Mouse (Mus musculus): ENCODE measurements at regions not wholly inside any gene's neighbourhood (a gene's known extent, or its start where the extent isn't known, plus 50 kb on each side); places are given as distances from the start of the nearest gene placed in this dataset.
"Not testable (repeated sequence)": the region's sequence is repeated elsewhere in the genome, so short reads cannot be mapped to it uniquely, and the experiment has no call there.

DNA sequence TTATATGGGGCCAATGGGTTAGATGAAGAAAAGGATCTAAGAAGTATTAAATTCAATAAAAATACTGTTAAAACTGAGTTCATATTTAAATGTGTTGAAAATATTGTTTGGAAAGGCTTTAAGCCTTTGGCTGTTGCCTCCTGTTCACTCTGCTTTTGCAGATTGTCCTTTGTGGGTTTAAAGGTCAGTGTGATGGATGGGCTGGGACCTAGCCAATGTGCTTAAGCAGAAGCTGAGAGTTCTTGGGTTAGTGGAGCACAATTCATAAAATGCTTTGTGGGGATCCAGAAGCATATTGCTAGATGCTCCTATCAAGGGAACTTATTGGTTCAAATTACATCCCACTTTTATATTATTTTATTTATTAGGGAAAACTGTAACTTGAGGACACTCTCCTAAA lies 402.4 kb upstream of the Stxbp6 start:
- H3K4me1 ChIP-seq (ENCODE audit: control insufficient read depth, insufficient read depth) = no peaks in the 10 kb centered on the region
- H3K36me3 ChIP-seq (replicated peaks; ENCODE audit: control insufficient read depth, insufficient read depth, low read length) = no peaks in the 10 kb centered on the region
- no peak overlapping the region for H3K4me2 ChIP-seq (ENCODE audit: low read depth, low read length)
- H3K9ac ChIP-seq (replicated peaks; ENCODE audit: low read depth, low read length) = no peak overlapping the region
- no peak overlapping the region for H3K4me3 ChIP-seq (ENCODE audit: low read depth, low read length)
- no peaks in the 10 kb centered on the region for H3K27me3 ChIP-seq (ENCODE audit: control insufficient read depth, insufficient read depth, low read length)
- TF ChIP-seq CTCF (IDR thresholded peaks at IDR 0.05; ENCODE audit: low read depth) (no peak), EP300 (IDR thresholded peaks at IDR 0.05; ENCODE audit: low read depth) (no peak)
- no peak for ATAC-seq (ENCODE audit: insufficient read depth, low read depth)
- H3K27ac ChIP-seq (ENCODE audit: low read depth) = no peak overlapping the region
- H3K9me3 ChIP-seq (replicated peaks; ENCODE audit: control insufficient read depth, low read length) = no peaks in the 10 kb centered on the region
- no peak for DNase-seq (ENCODE audit: low spot score)

DNA sequence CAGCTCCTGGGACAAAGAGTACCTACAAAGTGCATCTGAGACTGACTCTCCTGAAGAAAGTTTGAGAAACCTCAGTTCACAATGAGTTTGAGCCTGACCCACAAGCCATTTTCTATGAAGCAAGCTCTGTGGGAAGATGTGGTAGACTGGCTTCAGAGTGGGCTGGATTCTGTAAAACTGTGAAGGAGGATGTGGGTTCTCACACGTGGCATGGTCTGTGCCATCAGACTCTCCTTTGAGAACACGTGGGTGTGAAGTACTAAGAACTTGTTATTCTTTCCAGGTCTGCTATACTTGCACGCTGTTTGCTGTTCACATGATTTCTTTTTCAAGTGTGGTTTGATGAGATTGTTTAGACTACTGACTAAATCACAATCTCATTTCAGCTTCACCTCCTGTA lies 393.6 kb upstream of the Stxbp6 start:
- DNase-seq (ENCODE audit: low spot score) (no peak), ATAC-seq (ENCODE audit: insufficient read depth, low read depth) (no peak)
- no peak overlapping the region for H3K4me3 ChIP-seq (ENCODE audit: low read depth, low read length)
- no peaks in the 10 kb centered on the region for H3K9me3 ChIP-seq (replicated peaks; ENCODE audit: control insufficient read depth, low read length)
- no peaks in the 10 kb centered on the region for H3K36me3 ChIP-seq (replicated peaks; ENCODE audit: control insufficient read depth, insufficient read depth, low read length)
- H3K4me1 ChIP-seq (ENCODE audit: control insufficient read depth, insufficient read depth) = no peaks in the 10 kb centered on the region
- WGBS = 47% methylated on average over 3 of the region's 3 CpGs
- no peaks in the 10 kb centered on the region for H3K27me3 ChIP-seq (ENCODE audit: control insufficient read depth, insufficient read depth, low read length)
- H3K9ac ChIP-seq (replicated peaks; ENCODE audit: low read depth, low read length) = no peak overlapping the region
- no peak overlapping the region for H3K27ac ChIP-seq (ENCODE audit: low read depth)
- TF ChIP-seq EP300 (IDR thresholded peaks at IDR 0.05; ENCODE audit: low read depth) = no peak
- TF ChIP-seq CTCF (IDR thresholded peaks at IDR 0.05; ENCODE audit: low read depth) = no peak
- H3K4me2 ChIP-seq (ENCODE audit: low read depth, low read length) = no peak overlapping the region

DNA sequence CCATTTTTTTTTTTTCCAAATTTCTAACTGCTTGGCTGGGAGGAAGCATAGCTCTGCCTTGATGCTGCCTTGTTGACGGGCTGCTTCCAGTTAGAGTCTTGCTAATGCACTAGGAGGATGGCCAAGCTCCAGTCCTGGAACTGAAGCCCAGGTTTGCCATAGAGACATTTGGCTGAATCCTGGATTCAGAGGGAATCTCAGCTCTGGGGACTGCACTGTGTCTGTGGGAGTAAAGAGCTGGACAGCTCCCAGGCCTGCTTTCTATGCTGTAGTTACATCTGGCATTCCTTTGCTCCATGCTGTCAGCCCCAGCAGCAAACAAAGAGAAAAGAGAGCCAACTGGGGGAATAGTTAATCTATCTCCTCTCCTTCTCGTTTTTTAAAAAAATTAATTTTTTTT lies 392.5 kb upstream of the Stxbp6 start:
- Histone ChIP-seq H3K9me3 (replicated peaks; ENCODE audit: control insufficient read depth, low read length) (no peaks in the 10 kb centered on the region), H3K4me1 (ENCODE audit: control insufficient read depth, insufficient read depth) (no peaks in the 10 kb centered on the region), H3K4me2 (ENCODE audit: low read depth, low read length) (no peak overlapping the region), H3K27me3 (ENCODE audit: control insufficient read depth, insufficient read depth, low read length) (no peaks in the 10 kb centered on the region), H3K36me3 (replicated peaks; ENCODE audit: control insufficient read depth, insufficient read depth, low read length) (no peaks in the 10 kb centered on the region), H3K9ac (replicated peaks; ENCODE audit: low read depth, low read length) (no peak overlapping the region), H3K4me3 (ENCODE audit: low read depth, low read length) (no peak overlapping the region), H3K27ac (ENCODE audit: low read depth) (no peak overlapping the region)
- DNase-seq (ENCODE audit: low spot score) = peak; percentile 9
- TF ChIP-seq CTCF (IDR thresholded peaks at IDR 0.05; ENCODE audit: low read depth) = no peak
- no peak for TF ChIP-seq EP300 (IDR thresholded peaks at IDR 0.05; ENCODE audit: low read depth)
- no peak for ATAC-seq (ENCODE audit: insufficient read depth, low read depth)
- WGBS = 20% methylated on average over 2 of the region's 2 CpGs

GRCm38 (mm10) chr12:45466066-45466465 lies 391.6 kb upstream of the Stxbp6 start:
- no peak for DNase-seq (ENCODE audit: low spot score)

DNA sequence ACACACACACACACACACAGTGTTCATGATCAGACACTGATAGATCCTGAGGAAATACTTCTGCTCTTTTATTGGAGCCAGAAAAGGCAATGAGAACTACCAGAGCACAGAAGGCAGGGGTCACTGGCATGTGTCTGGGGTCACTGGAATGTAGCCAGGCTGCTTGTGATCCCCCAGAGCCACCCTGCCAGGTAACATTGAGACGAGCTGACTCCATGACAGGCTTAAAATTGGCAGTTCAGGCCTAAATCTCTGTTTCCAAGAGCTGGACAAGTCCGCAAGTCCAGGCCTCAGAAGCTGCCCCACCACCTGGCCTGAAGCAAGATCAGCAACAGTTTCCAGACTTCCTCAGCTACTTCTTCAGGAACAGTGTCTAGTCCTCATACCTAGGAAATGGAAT lies 390.4 kb upstream of the Stxbp6 start:
- WGBS = 74% methylated on average over 2 of the region's 2 CpGs
- TF ChIP-seq CTCF (IDR thresholded peaks at IDR 0.05; ENCODE audit: low read depth) (no peak), EP300 (IDR thresholded peaks at IDR 0.05; ENCODE audit: low read depth) (no peak)
- Histone ChIP-seq H3K4me1 (ENCODE audit: control insufficient read depth, insufficient read depth) (no peaks in the 10 kb centered on the region), H3K27me3 (ENCODE audit: control insufficient read depth, insufficient read depth, low read length) (no peaks in the 10 kb centered on the region), H3K36me3 (replicated peaks; ENCODE audit: control insufficient read depth, insufficient read depth, low read length) (no peaks in the 10 kb centered on the region), H3K9me3 (replicated peaks; ENCODE audit: control insufficient read depth, low read length) (no peaks in the 10 kb centered on the region), H3K4me2 (ENCODE audit: low read depth, low read length) (no peak overlapping the region), H3K27ac (ENCODE audit: low read depth) (no peak overlapping the region), H3K4me3 (ENCODE audit: low read depth, low read length) (no peak overlapping the region), H3K9ac (replicated peaks; ENCODE audit: low read depth, low read length) (no peak overlapping the region)
- ATAC-seq (ENCODE audit: insufficient read depth, low read depth) = no peak
- DNase-seq (ENCODE audit: low spot score) = no peak

More at GRCm38 (mm10) chr12:45466066-45466465, 391.6 kb upstream of the Stxbp6 start:
- H3K27ac ChIP-seq (ENCODE audit: low read depth) = no peak overlapping the region
- ATAC-seq (ENCODE audit: insufficient read depth, low read depth) = no peak
- no peaks in the 10 kb centered on the region for H3K36me3 ChIP-seq (replicated peaks; ENCODE audit: control insufficient read depth, insufficient read depth, low read length)
- H3K4me1 ChIP-seq (ENCODE audit: control insufficient read depth, insufficient read depth) = no peaks in the 10 kb centered on the region
- no peak overlapping the region for H3K4me2 ChIP-seq (ENCODE audit: low read depth, low read length)
- no peak for TF ChIP-seq EP300 (IDR thresholded peaks at IDR 0.05; ENCODE audit: low read depth)
- 0 out of 2 replicates have a peak, but pooled peaks have one; percentile 3 for TF ChIP-seq CTCF (IDR thresholded peaks at IDR 0.05; ENCODE audit: low read depth)
- WGBS = 58% methylated on average over 3 of the region's 3 CpGs
- no peak overlapping the region for H3K4me3 ChIP-seq (ENCODE audit: low read depth, low read length)
- H3K9me3 ChIP-seq (replicated peaks; ENCODE audit: control insufficient read depth, low read length) = no peaks in the 10 kb centered on the region
- H3K27me3 ChIP-seq (ENCODE audit: control insufficient read depth, insufficient read depth, low read length) = no peaks in the 10 kb centered on the region
- no peak overlapping the region for H3K9ac ChIP-seq (replicated peaks; ENCODE audit: low read depth, low read length)

GRCm38 (mm10) chr12:45458746-45459145 lies 384.2 kb upstream of the Stxbp6 start:
- not testable (repeated sequence) for H3K27me3 ChIP-seq (ENCODE audit: control insufficient read depth, insufficient read depth, low read length); DNase-seq (ENCODE audit: low spot score); H3K4me1 ChIP-seq (ENCODE audit: control insufficient read depth, insufficient read depth); H3K9ac ChIP-seq (replicated peaks; ENCODE audit: low read depth, low read length); H3K36me3 ChIP-seq (replicated peaks; ENCODE audit: control insufficient read depth, insufficient read depth, low read length); H3K4me2 ChIP-seq (ENCODE audit: low read depth, low read length); H3K9me3 ChIP-seq (replicated peaks; ENCODE audit: control insufficient read depth, low read length); H3K27ac ChIP-seq (ENCODE audit: low read depth); H3K4me3 ChIP-seq (ENCODE audit: low read depth, low read length); ATAC-seq (ENCODE audit: insufficient read depth, low read depth)
- 73% methylated on average over 8 of the region's 8 CpGs for WGBS
